Mouse (Mus musculus): ENCODE data around the gene Tacc2. TPM values are rescaled to one million over a fixed set of nuclear protein-coding genes. Genes with fewer than 3 reads are reported as not detected.

Gene Tacc2
- total and polyA plus RNA-seq, 3 experiments: 3.5 to 21.5 TPM; not detected in 1

GRCm38 (mm10) chr7:130734195-130734787, 157.1 kb downstream of the Tacc2 start:
- H3K27me3 ChIP-seq (ENCODE audit: control insufficient read depth in 1 of 2, insufficient read depth in 2 of 2, low read length in 2 of 2): no peaks in the 10 kb centered on the region
- H3K9me3 ChIP-seq (replicated peaks; ENCODE audit: insufficient read depth, low read length): no peaks in the 10 kb centered on the region
- no peaks in the 10 kb centered on the region; a peak in 1 of 4 replicates for H3K36me3 ChIP-seq (ENCODE audit: control insufficient read depth in 1 of 2, insufficient read depth in 2 of 2, low read length in 2 of 2)

GRCm38 (mm10) chr7:130741099-130741498, 163.9 kb downstream of the Tacc2 start:
- peak; percentile 21 for DNase-seq (ENCODE audit: low read depth, low spot score)
- Histone ChIP-seq H3K27ac (ENCODE audit: control insufficient read depth, low read depth, low read length) (no peak overlapping the region), H3K79me2 (ENCODE audit: control insufficient read depth, insufficient read depth, low read length, poor library complexity) (no peaks in the 10 kb centered on the region), H3K4me1 (ENCODE audit: control insufficient read depth in 1 of 2, insufficient read depth in 2 of 2, low read length in 2 of 2) (no peaks in the 10 kb centered on the region), H3K4me3 (ENCODE audit: control insufficient read depth in 1 of 2, insufficient read depth in 1 of 2, low read depth in 2 of 2, low read length in 2 of 2) (no peak overlapping the region), H3K36me3 (ENCODE audit: control insufficient read depth in 1 of 2, insufficient read depth in 2 of 2, low read length in 2 of 2) (no peaks in the 10 kb centered on the region), H3K27me3 (ENCODE audit: control insufficient read depth in 1 of 2, insufficient read depth in 2 of 2, low read length in 2 of 2) (no peaks in the 10 kb centered on the region), H3K9ac (ENCODE audit: control insufficient read depth, low read depth, low read length, poor library complexity, severe bottlenecking) (no peak overlapping the region), H3K9me3 (replicated peaks; ENCODE audit: insufficient read depth, low read length) (no peaks in the 10 kb centered on the region)
- TF ChIP-seq KAT2A (conservative IDR thresholded peaks at IDR 0.05; ENCODE audit: low read depth, low read length): no peak
- peak; percentile 14 for TF ChIP-seq RAD21 (IDR thresholded peaks at IDR 0.05; ENCODE audit: low read depth, low read length)
- peak; percentile 8 to 37 (median 19); a peak in 4 of 6 replicates for TF ChIP-seq CTCF (IDR thresholded peaks at IDR 0.05 in 2 of 3, conservative IDR thresholded peaks at IDR 0.05 in 1 of 3; ENCODE audit: control insufficient read depth in 1 of 3, insufficient read depth in 1 of 3, low read depth in 2 of 3, low read length in 3 of 3, poor library complexity in 1 of 3, severe bottlenecking in 1 of 3)
- TF ChIP-seq MYC (IDR thresholded peaks at IDR 0.05; ENCODE audit: low read depth, low read length): no peak
- TF ChIP-seq ZMIZ1 (IDR thresholded peaks at IDR 0.05; ENCODE audit: low read depth, low read length): no peak

More at GRCm38 (mm10) chr7:130734195-130734787, 157.1 kb downstream of the Tacc2 start:
- DNase-seq (ENCODE audit: low read depth, low spot score): peak; percentile 23
- no peak for TF ChIP-seq TBP (IDR thresholded peaks at IDR 0.05; ENCODE audit: low read depth, low read length)
- peak; percentile 60; the same call in 1 of the 2 replicates for TF ChIP-seq ZNF384 (IDR thresholded peaks at IDR 0.05; ENCODE audit: low read depth, low read length)
- peak; percentile 23 to 48 (median 42); a peak in 5 of 6 replicates for TF ChIP-seq CTCF (IDR thresholded peaks at IDR 0.05 in 2 of 3, conservative IDR thresholded peaks at IDR 0.05 in 1 of 3; ENCODE audit: control insufficient read depth in 1 of 3, insufficient read depth in 1 of 3, low read depth in 2 of 3, low read length in 3 of 3, poor library complexity in 1 of 3, severe bottlenecking in 1 of 3)
- TF ChIP-seq RAD21 (IDR thresholded peaks at IDR 0.05; ENCODE audit: low read depth, low read length): peak; percentile 3
- H3K27ac ChIP-seq (ENCODE audit: control insufficient read depth, low read depth, low read length): no peak overlapping the region
- no peaks in the 10 kb centered on the region for H3K79me2 ChIP-seq (ENCODE audit: control insufficient read depth, insufficient read depth, low read length, poor library complexity)
- no peak overlapping the region for H3K9ac ChIP-seq (ENCODE audit: control insufficient read depth, low read depth, low read length, poor library complexity, severe bottlenecking)
- H3K4me1 ChIP-seq (ENCODE audit: control insufficient read depth in 1 of 2, insufficient read depth in 2 of 2, low read length in 2 of 2): no peaks in the 10 kb centered on the region
- H3K4me3 ChIP-seq (ENCODE audit: control insufficient read depth in 1 of 2, insufficient read depth in 1 of 2, low read depth in 2 of 2, low read length in 2 of 2): no peak overlapping the region

GRCm38 (mm10) chr7:130743239-130744025, 166.2 kb downstream of the Tacc2 start:
- no peak overlapping the region for H3K4me3 ChIP-seq (ENCODE audit: control insufficient read depth in 1 of 2, insufficient read depth in 1 of 2, low read depth in 2 of 2, low read length in 2 of 2)
- TF ChIP-seq TAL1 (IDR thresholded peaks at IDR 0.05; ENCODE audit: low read length) (no peak), MXI1 (IDR thresholded peaks at IDR 0.05; ENCODE audit: low read depth, low read length) (no peak), ETS1 (IDR thresholded peaks at IDR 0.05; ENCODE audit: low read depth, low read length) (no peak), SMC3 (IDR thresholded peaks at IDR 0.05; ENCODE audit: low read depth, low read length) (no peak), POLR2AphosphoS5 (IDR thresholded peaks at IDR 0.05; ENCODE audit: borderline replicate concordance, low read depth, low read length) (no peak), SIN3A (IDR thresholded peaks at IDR 0.05; ENCODE audit: low read length) (no peak), POLR2AphosphoS2 (IDR thresholded peaks at IDR 0.05; ENCODE audit: low read length) (no peak), ZNF384 (IDR thresholded peaks at IDR 0.05; ENCODE audit: low read depth, low read length) (no peak), NRF1 (IDR thresholded peaks at IDR 0.05; ENCODE audit: insufficient read depth, low read depth, low read length, poor library complexity, severe bottlenecking) (no peak), CHD2 (IDR thresholded peaks at IDR 0.05; ENCODE audit: low read length) (no peak), RAD21 (IDR thresholded peaks at IDR 0.05; ENCODE audit: low read depth, low read length) (no peak), ZMIZ1 (IDR thresholded peaks at IDR 0.05; ENCODE audit: low read depth, low read length) (no peak), BHLHE40 (IDR thresholded peaks at IDR 0.05; ENCODE audit: borderline replicate concordance, low read depth, low read length) (no peak)

More at GRCm38 (mm10) chr7:130743239-130744025, 166.2 kb downstream of the Tacc2 start:
- no peaks in the 10 kb centered on the region for H3K79me2 ChIP-seq (ENCODE audit: control insufficient read depth, insufficient read depth, low read length, poor library complexity)
- H3K27me3 ChIP-seq (ENCODE audit: control insufficient read depth in 1 of 2, insufficient read depth in 2 of 2, low read length in 2 of 2): no peaks in the 10 kb centered on the region
- no peak overlapping the region for H3K27ac ChIP-seq (ENCODE audit: control insufficient read depth, low read depth, low read length)
- H3K4me1 ChIP-seq (ENCODE audit: control insufficient read depth in 1 of 2, insufficient read depth in 2 of 2, low read length in 2 of 2): no peaks in the 10 kb centered on the region
- DNase-seq (ENCODE audit: low read depth, low spot score): no peak
- no peak overlapping the region for H3K9ac ChIP-seq (ENCODE audit: control insufficient read depth, low read depth, low read length, poor library complexity, severe bottlenecking)
- no peaks in the 10 kb centered on the region for H3K9me3 ChIP-seq (replicated peaks; ENCODE audit: insufficient read depth, low read length)
- no peaks in the 10 kb centered on the region for H3K36me3 ChIP-seq (ENCODE audit: control insufficient read depth in 1 of 2, insufficient read depth in 2 of 2, low read length in 2 of 2)
